Mouse (Mus musculus): ENCODE measurements around the gene Fars2. TPM values are rescaled to one million over a fixed set of nuclear protein-coding genes. Genes with fewer than 3 reads are reported as not detected.

The Fars2 gene
- polyA plus RNA-seq, 1 experiment from 2014 or later, result 23.5 TPM

DNA sequence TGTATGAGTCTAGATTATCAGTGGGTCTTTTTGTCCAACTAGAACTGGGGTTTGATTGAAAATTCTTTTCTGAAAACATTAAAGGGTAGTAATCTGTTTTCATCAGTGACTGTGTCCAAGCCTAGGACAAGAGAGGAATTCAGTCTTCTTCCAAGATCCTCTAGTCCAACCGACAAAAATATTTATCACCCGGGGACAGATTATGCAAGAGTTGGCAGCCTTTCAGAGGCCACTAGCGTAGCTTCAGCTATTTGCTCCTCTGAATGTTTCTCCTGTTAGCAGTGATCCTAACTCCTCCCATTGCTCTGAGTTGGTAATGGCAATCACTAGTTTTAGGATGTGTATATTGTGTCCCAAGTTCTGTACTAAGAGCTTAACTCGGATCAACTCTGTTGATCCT is 380.1 kb downstream of the Fars2 start:
- no peaks in the 10 kb centered on the region for H3K27me3 ChIP-seq (replicated peaks; ENCODE audit: low read depth, poor library complexity, severe bottlenecking)
- H3K27ac ChIP-seq (replicated peaks), result no peak overlapping the region
- peaks cover 9% of the 10 kb centered on the region for H3K4me1 ChIP-seq
- WGBS, result 87% methylated on average over 4 of the region's 4 CpGs
- no peaks in the 10 kb centered on the region for H3K36me3 ChIP-seq (replicated peaks)
- H3K4me3 ChIP-seq, result no peak overlapping the region
- no peak for DNase-seq (ENCODE audit: low spot score)
- H3K9me3 ChIP-seq, result no peaks in the 10 kb centered on the region

DNA sequence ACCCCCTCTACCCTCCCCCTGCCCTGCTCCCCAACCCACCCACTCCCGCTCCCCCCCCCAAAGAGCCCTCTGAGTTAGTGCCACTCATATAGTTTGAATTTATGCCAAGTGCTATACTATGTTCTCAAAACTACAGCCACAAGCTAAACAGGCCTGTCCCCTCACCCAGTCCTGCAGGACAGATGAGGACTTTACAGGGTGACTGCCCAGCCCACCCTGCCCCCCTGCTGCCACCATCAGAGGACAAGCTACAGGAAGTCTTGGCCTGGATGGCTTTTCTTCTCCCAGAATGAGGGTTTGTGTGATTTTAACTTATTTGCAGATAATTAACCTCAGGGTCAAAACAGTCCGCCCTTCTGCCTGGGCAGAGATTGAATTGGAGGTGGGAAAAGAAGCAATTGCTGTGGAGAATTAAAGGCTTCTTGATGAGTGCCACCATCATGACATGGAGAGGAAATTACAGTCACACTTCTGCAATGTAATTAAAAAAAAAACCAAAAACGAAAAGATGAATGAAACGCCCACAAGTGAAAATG is 383.2 kb downstream of the Fars2 start:
- H3K27me3 ChIP-seq (replicated peaks; ENCODE audit: low read depth, poor library complexity, severe bottlenecking), result no peaks in the 10 kb centered on the region
- no peak overlapping the region for H3K4me3 ChIP-seq
- no peak for DNase-seq (ENCODE audit: low spot score)
- 61% methylated on average over 4 of the region's 4 CpGs for WGBS
- H3K27ac ChIP-seq (replicated peaks), result no peak overlapping the region
- H3K4me1 ChIP-seq, result peaks cover 9% of the 10 kb centered on the region
- no peaks in the 10 kb centered on the region for H3K9me3 ChIP-seq
- no peaks in the 10 kb centered on the region for H3K36me3 ChIP-seq (replicated peaks)

DNA sequence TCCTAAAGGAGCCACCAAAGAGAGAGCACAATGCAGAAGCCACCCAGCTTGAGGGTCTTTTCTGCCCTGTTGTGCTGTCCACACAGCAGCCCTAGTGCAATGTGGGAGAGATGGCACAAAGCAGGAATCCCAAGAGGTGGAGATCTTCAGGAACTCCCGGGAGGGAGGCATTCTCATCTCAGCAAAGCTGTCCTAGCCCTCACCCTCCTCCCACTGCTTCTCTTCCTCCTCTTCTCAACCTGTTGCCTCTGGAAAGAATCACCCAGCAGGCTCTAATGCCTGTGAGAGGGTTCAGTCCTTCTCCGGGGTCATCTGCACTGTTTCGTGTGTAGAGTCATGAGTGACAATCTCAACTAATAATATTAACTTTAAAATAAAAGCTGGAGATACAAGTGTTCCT is 386.3 kb downstream of the Fars2 start:
- H3K27ac ChIP-seq (replicated peaks), result no peak overlapping the region
- 85% methylated on average over 3 of the region's 3 CpGs for WGBS
- H3K36me3 ChIP-seq (replicated peaks), result no peaks in the 10 kb centered on the region

DNA sequence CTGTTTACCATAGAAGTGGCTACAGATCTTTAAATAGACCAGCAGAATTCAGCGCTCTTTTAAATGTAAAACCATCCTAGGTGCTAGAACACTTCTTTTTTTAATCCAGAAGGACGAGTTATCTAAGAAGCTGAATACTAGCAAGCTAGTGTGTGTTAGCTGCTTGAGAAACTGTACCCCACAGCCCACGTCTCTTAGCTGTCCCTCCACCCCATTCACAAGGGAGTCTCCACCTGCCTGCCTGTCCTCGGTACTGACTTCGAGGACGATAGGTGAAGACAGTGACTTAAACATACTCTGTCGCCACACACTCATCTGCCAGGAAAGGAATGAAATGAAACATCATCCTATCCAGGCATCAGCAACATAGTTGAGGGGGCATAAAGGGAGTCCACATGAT is 386.8 kb downstream of the Fars2 start:
- 88% methylated on average over 7 of the region's 7 CpGs for WGBS
- peaks cover 9% of the 10 kb centered on the region for H3K4me1 ChIP-seq
- no peak overlapping the region for H3K4me3 ChIP-seq
- no peak overlapping the region for H3K27ac ChIP-seq (replicated peaks)
- H3K36me3 ChIP-seq (replicated peaks), result no peaks in the 10 kb centered on the region
- H3K9me3 ChIP-seq, result no peaks in the 10 kb centered on the region
- DNase-seq (ENCODE audit: low spot score), result no peak
- H3K27me3 ChIP-seq (replicated peaks; ENCODE audit: low read depth, poor library complexity, severe bottlenecking), result no peaks in the 10 kb centered on the region

More for the DNA sequence above, 386.3 kb downstream of the Fars2 start:
- no peak overlapping the region for H3K4me3 ChIP-seq
- H3K27me3 ChIP-seq (replicated peaks; ENCODE audit: low read depth, poor library complexity, severe bottlenecking), result no peaks in the 10 kb centered on the region
- H3K9me3 ChIP-seq, result no peaks in the 10 kb centered on the region
- H3K4me1 ChIP-seq, result peaks cover 9% of the 10 kb centered on the region
- DNase-seq (ENCODE audit: low spot score), result no peak

DNA sequence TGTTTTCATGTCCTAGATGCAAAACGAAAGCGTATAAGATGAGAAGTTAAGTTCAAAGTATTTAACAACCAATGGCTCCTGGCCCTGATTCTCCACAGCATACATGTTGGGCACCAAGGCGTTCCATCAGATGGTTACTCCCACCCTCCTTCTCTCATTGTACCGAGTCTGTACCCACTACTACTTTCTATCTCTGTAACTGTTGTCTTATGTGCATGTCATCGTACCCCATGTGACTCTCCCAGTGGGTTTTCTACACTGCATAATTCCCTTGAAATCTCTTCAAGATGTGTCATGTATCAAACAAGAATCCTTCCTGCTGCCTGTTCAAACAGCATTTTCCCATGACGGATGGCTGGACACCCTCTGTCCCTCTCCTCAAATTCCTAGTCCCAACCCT is 388.5 kb downstream of the Fars2 start:
- no peak for DNase-seq (ENCODE audit: low spot score)
- Histone ChIP-seq H3K9me3 (no peaks in the 10 kb centered on the region), H3K4me1 (peaks cover 3% of the 10 kb centered on the region; the same call in 1 of the 2 replicates), H3K4me3 (no peak overlapping the region), H3K27ac (replicated peaks) (no peak overlapping the region), H3K27me3 (replicated peaks; ENCODE audit: low read depth, poor library complexity, severe bottlenecking) (no peaks in the 10 kb centered on the region), H3K36me3 (replicated peaks) (no peaks in the 10 kb centered on the region)
- whole genome bisulfite sequencing, result 88% methylated on average over 6 of the region's 6 CpGs

DNA sequence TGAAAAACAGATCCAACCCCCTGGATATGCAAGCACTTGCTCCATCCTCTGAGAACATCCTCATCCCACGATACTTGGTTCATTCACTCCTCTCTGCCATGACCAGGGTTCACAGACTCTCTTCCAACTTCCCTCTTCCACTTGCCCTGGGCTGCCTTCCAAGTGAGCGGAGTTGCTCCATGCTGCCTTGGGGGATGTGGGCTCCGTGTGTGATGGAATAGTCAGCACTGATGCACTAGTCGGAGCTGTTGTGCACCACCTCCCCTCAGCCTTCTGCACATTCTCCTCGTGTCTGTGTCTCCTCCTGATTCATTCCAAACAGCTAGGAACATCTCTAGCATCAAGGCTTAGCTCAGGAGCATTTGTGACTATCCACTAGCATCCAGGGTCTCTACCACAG is 389.1 kb downstream of the Fars2 start:
- 82% methylated on average over 5 of the region's 5 CpGs for WGBS

DNA sequence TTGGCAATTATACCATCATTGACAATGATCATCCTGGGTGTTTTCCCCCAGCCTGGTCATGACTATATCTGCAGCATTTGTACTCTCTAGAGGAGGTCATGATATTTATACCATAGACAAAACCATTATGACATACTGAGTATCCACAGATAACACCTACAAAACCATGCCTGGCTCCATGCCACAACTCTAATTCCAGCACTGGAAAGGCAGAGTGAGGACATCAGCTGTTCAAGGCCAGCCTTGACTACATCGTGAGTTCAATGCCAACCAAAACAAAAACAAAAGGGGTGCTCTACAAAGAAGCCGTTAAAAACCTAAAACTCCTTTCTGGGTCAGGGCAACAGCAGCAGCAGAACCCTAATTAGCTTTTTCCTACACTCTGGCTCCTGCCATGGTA is 392.9 kb downstream of the Fars2 start:
- Histone ChIP-seq H3K27me3 (replicated peaks; ENCODE audit: low read depth, poor library complexity, severe bottlenecking) (no peaks in the 10 kb centered on the region), H3K9me3 (no peaks in the 10 kb centered on the region), H3K4me1 (no peaks in the 10 kb centered on the region), H3K36me3 (replicated peaks) (no peaks in the 10 kb centered on the region), H3K4me3 (no peak overlapping the region), H3K27ac (replicated peaks) (no peak overlapping the region)
- DNase-seq (ENCODE audit: low spot score), result no peak
- WGBS, result 82% methylated on average over 2 of the region's 2 CpGs

More for the DNA sequence above, 389.1 kb downstream of the Fars2 start:
- H3K27me3 ChIP-seq (replicated peaks; ENCODE audit: low read depth, poor library complexity, severe bottlenecking), result no peaks in the 10 kb centered on the region
- H3K4me1 ChIP-seq, result no peaks in the 10 kb centered on the region
- no peaks in the 10 kb centered on the region for H3K9me3 ChIP-seq
- H3K36me3 ChIP-seq (replicated peaks), result no peaks in the 10 kb centered on the region
- H3K27ac ChIP-seq (replicated peaks), result no peak overlapping the region
- no peak overlapping the region for H3K4me3 ChIP-seq
- no peak for DNase-seq (ENCODE audit: low spot score)

DNA sequence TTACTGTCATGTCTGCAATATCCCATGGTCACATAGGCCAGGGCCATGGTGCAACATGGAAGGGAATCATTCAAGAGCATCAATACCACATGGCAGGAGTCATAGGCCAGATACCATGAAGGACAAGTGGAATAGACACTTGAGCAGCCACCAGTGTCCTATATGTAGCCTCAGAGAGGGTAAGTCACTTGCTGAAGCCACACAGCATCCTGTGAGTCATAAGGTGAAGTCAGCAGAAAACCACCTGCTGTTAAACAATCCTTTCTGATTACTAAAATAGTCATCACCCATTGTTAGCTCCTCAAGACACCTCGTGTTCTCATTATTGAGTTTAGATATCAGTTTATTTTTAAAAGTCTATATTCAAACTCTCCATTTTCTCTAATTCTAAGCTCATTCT is 395.9 kb downstream of the Fars2 start:
- no peak for DNase-seq (ENCODE audit: low spot score)
- no peak overlapping the region for H3K4me3 ChIP-seq
- no peaks in the 10 kb centered on the region for H3K36me3 ChIP-seq (replicated peaks)
- 78% methylated on average over 1 of the region's 1 CpGs for WGBS
- H3K27me3 ChIP-seq (replicated peaks; ENCODE audit: low read depth, poor library complexity, severe bottlenecking), result no peaks in the 10 kb centered on the region
- peaks cover 7% of the 10 kb centered on the region for H3K4me1 ChIP-seq
- no peaks in the 10 kb centered on the region for H3K9me3 ChIP-seq
- no peak overlapping the region for H3K27ac ChIP-seq (replicated peaks)

DNA sequence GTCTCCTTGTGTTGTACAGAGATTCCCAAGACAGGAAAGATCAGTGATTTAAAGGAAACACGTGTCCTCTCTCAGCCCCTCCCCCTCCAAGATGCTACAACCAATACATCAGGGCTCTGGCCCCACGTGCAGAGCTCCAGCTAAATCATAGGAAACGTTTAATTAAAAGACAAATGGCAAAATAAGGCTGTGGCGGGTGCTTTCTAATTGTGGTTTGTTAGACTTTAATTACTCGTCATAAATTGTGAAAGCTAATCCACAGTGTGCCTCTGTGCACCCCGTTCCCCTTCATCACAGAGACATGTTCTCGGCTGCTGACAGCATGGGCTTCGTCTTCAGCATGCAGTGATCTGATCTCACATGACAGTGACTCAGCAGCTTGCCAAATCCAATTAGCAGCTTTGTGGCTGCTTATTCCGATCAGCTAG is 400.9 kb downstream of the Fars2 start:
- H3K4me3 ChIP-seq, result no peak overlapping the region
- WGBS, result 53% methylated on average over 9 of the region's 9 CpGs
- H3K36me3 ChIP-seq (replicated peaks), result no peaks in the 10 kb centered on the region
- H3K27ac ChIP-seq (replicated peaks), result no peak overlapping the region
- H3K9me3 ChIP-seq, result no peaks in the 10 kb centered on the region
- H3K27me3 ChIP-seq (replicated peaks; ENCODE audit: low read depth, poor library complexity, severe bottlenecking), result no peaks in the 10 kb centered on the region
- DNase-seq (ENCODE audit: low spot score), result peak; percentile 21
- H3K4me1 ChIP-seq, result peaks cover 10% of the 10 kb centered on the region

DNA sequence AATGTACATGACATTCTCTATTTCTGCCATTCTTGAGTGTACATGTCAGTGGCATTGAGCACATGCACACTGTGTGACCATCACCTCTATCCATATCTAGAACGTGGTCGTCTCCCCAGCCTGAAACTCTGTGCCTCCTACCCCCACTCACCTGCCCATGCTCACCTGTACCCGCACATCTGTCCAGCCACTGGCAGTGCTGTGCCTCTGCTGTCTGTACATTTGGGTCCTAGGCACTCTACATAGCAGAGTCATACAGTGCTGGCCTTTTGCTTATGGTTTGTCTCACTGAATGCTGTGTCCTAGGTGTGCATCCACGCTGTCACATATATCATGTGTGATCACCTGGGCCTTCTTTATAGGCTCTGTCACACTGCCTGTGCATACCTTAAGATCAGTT is 410.5 kb downstream of the Fars2 start:
- Histone ChIP-seq H3K4me3 (no peak overlapping the region), H3K27ac (replicated peaks) (no peak overlapping the region), H3K36me3 (replicated peaks) (no peaks in the 10 kb centered on the region), H3K27me3 (replicated peaks; ENCODE audit: low read depth, poor library complexity, severe bottlenecking) (no peaks in the 10 kb centered on the region), H3K4me1 (peaks cover 13% of the 10 kb centered on the region; the same call in 1 of the 2 replicates), H3K9me3 (no peaks in the 10 kb centered on the region)
- WGBS, result 94% methylated on average over 4 of the region's 4 CpGs
- no peak for DNase-seq (ENCODE audit: low spot score)

DNA sequence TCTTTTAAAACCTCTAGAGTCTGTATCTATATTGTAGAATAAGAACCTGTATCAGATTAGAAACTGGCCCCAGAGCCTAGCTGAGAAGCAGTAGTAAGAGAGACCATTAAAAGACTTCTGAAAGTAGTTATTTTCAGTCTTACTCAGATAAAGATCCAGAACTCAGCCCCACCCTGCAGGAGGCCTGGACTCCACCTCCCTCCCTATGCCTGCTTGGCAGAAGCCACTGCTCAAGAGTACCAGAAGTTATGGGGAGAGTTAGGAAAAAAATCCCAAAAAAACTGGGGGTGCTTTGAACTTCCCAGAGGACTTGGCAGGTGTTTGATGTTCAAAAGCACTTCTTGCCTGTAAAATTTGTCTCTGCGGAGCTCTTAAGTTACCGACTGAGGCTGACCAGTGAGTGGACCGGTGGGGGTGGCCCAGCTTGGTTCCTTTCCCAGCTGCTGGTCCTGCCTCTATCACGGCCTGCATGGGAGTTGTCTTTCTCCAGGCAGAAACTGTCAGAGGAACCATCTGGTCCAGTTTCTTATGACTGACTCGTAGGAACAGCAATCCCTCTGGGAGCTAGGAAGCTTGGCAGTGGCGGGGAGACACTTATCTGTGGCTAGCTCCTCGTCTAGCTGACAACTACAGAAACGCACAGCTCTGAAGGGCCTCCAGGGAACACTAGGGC is 411.1 kb downstream of the Fars2 start:
- H3K4me1 ChIP-seq, result peaks cover 13% of the 10 kb centered on the region; the same call in 1 of the 2 replicates
- H3K27me3 ChIP-seq (replicated peaks; ENCODE audit: low read depth, poor library complexity, severe bottlenecking), result no peaks in the 10 kb centered on the region
- WGBS, result 70% methylated on average over 8 of the region's 8 CpGs
- no peak overlapping the region for H3K4me3 ChIP-seq
- no peaks in the 10 kb centered on the region for H3K9me3 ChIP-seq
- peak overlapping the region; percentile 55; the same call in 1 of the 2 replicates for H3K27ac ChIP-seq (replicated peaks)
- DNase-seq (ENCODE audit: low spot score), result no peak
- no peaks in the 10 kb centered on the region for H3K36me3 ChIP-seq (replicated peaks)

DNA sequence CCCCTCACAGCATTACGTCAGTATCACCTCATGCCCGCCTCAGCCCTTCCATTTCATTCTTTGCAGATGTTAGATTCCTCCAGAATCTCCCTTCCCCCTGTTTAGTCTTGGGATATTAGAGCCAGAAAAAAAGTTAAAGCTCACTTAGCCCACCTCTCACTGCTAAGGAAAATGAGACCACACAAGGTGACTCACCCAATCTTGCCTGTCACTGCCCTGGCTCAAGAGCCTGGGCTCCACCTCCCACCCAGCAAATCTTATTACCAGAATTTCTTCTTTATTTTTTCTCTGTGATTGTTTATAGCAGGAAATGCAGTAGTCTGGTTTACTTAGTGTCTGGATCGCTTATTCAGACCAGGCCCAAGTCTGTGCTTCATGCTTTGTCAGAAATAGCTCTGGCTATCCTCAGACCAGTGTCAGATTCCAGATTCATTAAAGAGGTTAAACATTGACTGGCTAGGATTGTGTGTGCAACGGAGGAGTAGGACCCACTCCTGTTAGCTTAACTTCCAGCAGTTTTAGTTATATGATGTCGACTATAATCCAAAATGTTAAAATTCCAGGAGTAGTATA is 412.3 kb downstream of the Fars2 start:
- Histone ChIP-seq H3K4me1 (peaks cover 13% of the 10 kb centered on the region; the same call in 1 of the 2 replicates), H3K36me3 (replicated peaks) (no peaks in the 10 kb centered on the region), H3K27me3 (replicated peaks; ENCODE audit: low read depth, poor library complexity, severe bottlenecking) (no peaks in the 10 kb centered on the region), H3K27ac (replicated peaks) (no peak overlapping the region), H3K4me3 (no peak overlapping the region), H3K9me3 (no peaks in the 10 kb centered on the region)
- whole genome bisulfite sequencing, result 74% methylated on average over 5 of the region's 5 CpGs
- DNase-seq (ENCODE audit: low spot score), result peak; percentile 27

DNA sequence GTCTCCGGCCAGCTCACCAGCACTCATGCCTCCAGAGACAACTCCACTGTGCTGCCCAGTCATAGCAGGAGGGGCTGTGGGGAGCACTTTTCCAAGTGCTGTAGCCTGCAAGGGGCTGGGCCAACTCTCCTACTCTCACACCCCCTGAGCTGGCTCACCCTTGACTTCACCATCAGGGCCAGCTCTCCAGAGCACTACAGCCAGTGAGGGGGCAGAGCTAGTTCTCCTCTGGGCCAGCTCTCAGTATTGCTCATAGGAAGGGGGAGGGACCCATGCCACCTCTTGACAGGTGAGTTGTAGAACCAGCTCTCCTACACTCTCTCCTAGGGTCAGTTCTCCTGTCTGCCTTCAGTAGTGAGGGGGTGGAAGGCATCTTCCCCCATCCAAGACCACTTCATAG is 413.6 kb downstream of the Fars2 start:
- no peak for DNase-seq (ENCODE audit: low spot score)
- Histone ChIP-seq H3K4me3 (no peak overlapping the region), H3K36me3 (replicated peaks) (no peaks in the 10 kb centered on the region), H3K27ac (replicated peaks) (peak overlapping the region; percentile 48; the same call in 1 of the 2 replicates), H3K27me3 (replicated peaks; ENCODE audit: low read depth, poor library complexity, severe bottlenecking) (no peaks in the 10 kb centered on the region), H3K9me3 (no peaks in the 10 kb centered on the region), H3K4me1 (peaks cover 13% of the 10 kb centered on the region; the same call in 1 of the 2 replicates)
- WGBS, result 86% methylated on average over 1 of the region's 1 CpGs
